Mouse (Mus musculus) heart, embryonic 10.5 days (tissue): ENCODE measurements at regions not wholly inside any gene's neighbourhood (a gene's known extent, or its start where the extent isn't known, plus 50 kb on each side); places are given as distances from the start of the nearest gene placed in this dataset.
"Not testable (repeated sequence)": the region's sequence is repeated elsewhere in the genome, so short reads cannot be mapped to it uniquely, and the experiment has no call there.

Experiments used
- DNase-seq: peaks from one replicate; pipeline ENCODE4 v3.0.0-alpha.2; 2017; ENCODE audit warnings: low spot score
- H3K27ac ChIP-seq: fragments of 300-500 bp; sonication (generic); 2 replicates; pipeline ENCODE4 v1.5.1; 2016; ENCODE audit warnings: mild to moderate bottlenecking
- H3K27me3 ChIP-seq: fragments of 300-500 bp; sonication (generic); 2 replicates; pipeline ENCODE4 v1.6.1; 2016; ENCODE audit warnings: mild to moderate bottlenecking; ENCODE audit not compliant: poor library complexity, insufficient read depth, severe bottlenecking
- H3K36me3 ChIP-seq: fragments of 300-500 bp; sonication (generic); 2 replicates; pipeline ENCODE4 v1.6.1; 2016; ENCODE audit warnings: mild to moderate bottlenecking, moderate library complexity
- H3K4me1 ChIP-seq: fragments of 300-500 bp; sonication (generic); 2 replicates; pipeline ENCODE4 v1.6.1; 2016; ENCODE audit warnings: mild to moderate bottlenecking
- H3K4me3 ChIP-seq: fragments of 300-500 bp; sonication (generic); 2 replicates; pipeline ENCODE4 v1.5.1; 2016; ENCODE audit warnings: mild to moderate bottlenecking, moderate library complexity
- H3K9me3 ChIP-seq: fragments of 300-500 bp; sonication (generic); 2 replicates; pipeline ENCODE4 v1.6.1; 2016; ENCODE audit warnings: mild to moderate bottlenecking, moderate library complexity
- WGBS: fragments of 180-500 bp; shearing (Covaris S2); methylation state at CpG from one replicate; pipeline ENCODE4 v1.1.7; 2016; 5-methylcytosine and 5-hydroxymethylcytosine counted together

- H3K36me3 ChIP-seq: no peaks in the 10 kb centered on the region
- no peaks in the 10 kb centered on the region for H3K27me3 ChIP-seq
- 0 out of 2 replicates have a peak, but pooled peaks cover 2% of the 10 kb centered on the region for H3K9me3 ChIP-seq
- WGBS: 83% methylated on average over 7 of the region's 7 CpGs
- peaks cover 7% of the 10 kb centered on the region for H3K4me1 ChIP-seq
- no peak for DNase-seq
- no peak overlapping the region for H3K27ac ChIP-seq
- H3K4me3 ChIP-seq: no peak overlapping the region
These were observed 88.7 kb upstream of the Arl4c start for GRCm38 (mm10) chr1:88790674-88791073.

GRCm38 (mm10) chr1:88794926-88795325 is 92.9 kb upstream of the Arl4c start:
- Histone ChIP-seq H3K27me3 (no peaks in the 10 kb centered on the region), H3K36me3 (no peaks in the 10 kb centered on the region), H3K27ac (no peak overlapping the region), H3K4me3 (no peak overlapping the region), H3K4me1 (peaks cover 15% of the 10 kb centered on the region), H3K9me3 (no peaks in the 10 kb centered on the region)
- WGBS: 83% methylated on average over 10 of the region's 10 CpGs
- no peak for DNase-seq

- 82% methylated on average over 14 of the region's 14 CpGs for WGBS
- H3K36me3 ChIP-seq: no peaks in the 10 kb centered on the region
- no peak for DNase-seq
- no peak overlapping the region for H3K27ac ChIP-seq
- no peak overlapping the region for H3K4me3 ChIP-seq
- H3K27me3 ChIP-seq: no peaks in the 10 kb centered on the region
- H3K9me3 ChIP-seq: no peaks in the 10 kb centered on the region
- H3K4me1 ChIP-seq: peaks cover 25% of the 10 kb centered on the region
These were observed 96.5 kb upstream of the Arl4c start for GRCm38 (mm10) chr1:88798473-88798872.

- Histone ChIP-seq H3K4me3 (no peak overlapping the region), H3K36me3 (no peaks in the 10 kb centered on the region), H3K9me3 (no peaks in the 10 kb centered on the region), H3K27me3 (no peaks in the 10 kb centered on the region), H3K4me1 (peaks cover 25% of the 10 kb centered on the region), H3K27ac (0 out of 2 replicates have a peak overlapping the region, but pooled peaks have one; percentile 62)
- DNase-seq: no peak
- 71% methylated on average over 8 of the region's 8 CpGs for WGBS
These were observed 96.9 kb upstream of the Arl4c start for GRCm38 (mm10) chr1:88798874-88799273.

- H3K27me3 ChIP-seq: no peaks in the 10 kb centered on the region
- peak overlapping the region; percentile 62 for H3K27ac ChIP-seq
- H3K4me1 ChIP-seq: peaks cover 25% of the 10 kb centered on the region
- no peaks in the 10 kb centered on the region for H3K36me3 ChIP-seq
- no peak for DNase-seq
- H3K9me3 ChIP-seq: no peaks in the 10 kb centered on the region
- 39% methylated on average over 7 of the region's 7 CpGs for WGBS
- no peak overlapping the region for H3K4me3 ChIP-seq
These were observed 97.3 kb upstream of the Arl4c start for GRCm38 (mm10) chr1:88799343-88799742.

- 32% methylated on average over 8 of the region's 8 CpGs for WGBS
- H3K4me1 ChIP-seq: peaks cover 25% of the 10 kb centered on the region
- H3K27ac ChIP-seq: peak overlapping the region; percentile 62
- no peaks in the 10 kb centered on the region for H3K27me3 ChIP-seq
- H3K9me3 ChIP-seq: no peaks in the 10 kb centered on the region
- DNase-seq: no peak
- H3K4me3 ChIP-seq: no peak overlapping the region
- no peaks in the 10 kb centered on the region for H3K36me3 ChIP-seq
These were observed 97.8 kb upstream of the Arl4c start for GRCm38 (mm10) chr1:88799789-88800188.

GRCm38 (mm10) chr1:88800411-88800810 is 98.4 kb upstream of the Arl4c start:
- Histone ChIP-seq H3K36me3 (no peaks in the 10 kb centered on the region), H3K4me1 (peaks cover 25% of the 10 kb centered on the region), H3K4me3 (no peak overlapping the region), H3K27ac (peak overlapping the region; percentile 75; the same call in 1 of the 2 replicates), H3K27me3 (no peaks in the 10 kb centered on the region), H3K9me3 (no peaks in the 10 kb centered on the region)
- no peak for DNase-seq
- 42% methylated on average over 5 of the region's 5 CpGs for WGBS

GRCm38 (mm10) chr1:88801151-88801550 is 99.1 kb upstream of the Arl4c start:
- H3K4me3 ChIP-seq, H3K36me3 ChIP-seq, H3K27me3 ChIP-seq, H3K9me3 ChIP-seq, DNase-seq: not testable (repeated sequence)
- Histone ChIP-seq H3K4me1 (peaks cover 25% of the 10 kb centered on the region), H3K27ac (peak overlapping the region; percentile 75; the same call in 1 of the 2 replicates)

GRCm38 (mm10) chr1:88806960-88807359 is 104.9 kb upstream of the Arl4c start:
- DNase-seq: no peak
- H3K9me3 ChIP-seq: no peaks in the 10 kb centered on the region
- 50% methylated on average over 6 of the region's 6 CpGs for WGBS

GRCm38 (mm10) chr1:88807901-88808300 is 105.9 kb upstream of the Arl4c start:
- H3K27ac ChIP-seq: no peak overlapping the region
- H3K4me3 ChIP-seq: no peak overlapping the region
- H3K4me1 ChIP-seq: 0 out of 2 replicates have a peak, but pooled peaks cover 4% of the 10 kb centered on the region
- H3K9me3 ChIP-seq: no peaks in the 10 kb centered on the region
- H3K36me3 ChIP-seq: no peaks in the 10 kb centered on the region
- WGBS: 88% methylated on average over 6 of the region's 6 CpGs
- H3K27me3 ChIP-seq: no peaks in the 10 kb centered on the region
- no peak for DNase-seq

More at GRCm38 (mm10) chr1:88806960-88807359, 104.9 kb upstream of the Arl4c start:
- Histone ChIP-seq H3K27me3 (no peaks in the 10 kb centered on the region), H3K4me3 (no peak overlapping the region), H3K4me1 (0 out of 2 replicates have a peak, but pooled peaks cover 4% of the 10 kb centered on the region), H3K27ac (no peak overlapping the region), H3K36me3 (no peaks in the 10 kb centered on the region)

GRCm38 (mm10) chr1:88808508-88808907 is 106.5 kb upstream of the Arl4c start:
- H3K27ac ChIP-seq: no peak overlapping the region
- H3K9me3 ChIP-seq: no peaks in the 10 kb centered on the region
- DNase-seq: no peak
- H3K4me3 ChIP-seq: no peak overlapping the region
- 64% methylated on average over 3 of the region's 3 CpGs for WGBS
- 0 out of 2 replicates have a peak, but pooled peaks cover 4% of the 10 kb centered on the region for H3K4me1 ChIP-seq
- H3K36me3 ChIP-seq: no peaks in the 10 kb centered on the region
- H3K27me3 ChIP-seq: no peaks in the 10 kb centered on the region

- 55% methylated on average over 2 of the region's 2 CpGs for WGBS
- Histone ChIP-seq H3K4me3 (no peak overlapping the region), H3K36me3 (no peaks in the 10 kb centered on the region), H3K9me3 (no peaks in the 10 kb centered on the region), H3K4me1 (0 out of 2 replicates have a peak, but pooled peaks cover 4% of the 10 kb centered on the region), H3K27me3 (no peaks in the 10 kb centered on the region), H3K27ac (no peak overlapping the region)
- no peak for DNase-seq
These were observed 107.7 kb upstream of the Arl4c start for GRCm38 (mm10) chr1:88809756-88810155.

- no peak for DNase-seq
- Histone ChIP-seq H3K9me3 (no peaks in the 10 kb centered on the region), H3K27me3 (no peaks in the 10 kb centered on the region), H3K4me3 (no peak overlapping the region), H3K27ac (no peak overlapping the region), H3K4me1 (0 out of 2 replicates have a peak, but pooled peaks cover 7% of the 10 kb centered on the region), H3K36me3 (no peaks in the 10 kb centered on the region)
- WGBS: 50% methylated on average over 7 of the region's 7 CpGs
These were observed 111.2 kb upstream of the Arl4c start for GRCm38 (mm10) chr1:88813200-88813599.

- H3K27ac ChIP-seq: no peak overlapping the region
- no peaks in the 10 kb centered on the region for H3K9me3 ChIP-seq
- H3K4me3 ChIP-seq: no peak overlapping the region
- no peaks in the 10 kb centered on the region for H3K36me3 ChIP-seq
- H3K27me3 ChIP-seq: no peaks in the 10 kb centered on the region
- 80% methylated on average over 9 of the region's 9 CpGs for WGBS
- DNase-seq: no peak
- H3K4me1 ChIP-seq: 0 out of 2 replicates have a peak, but pooled peaks cover 3% of the 10 kb centered on the region
These were observed 114.4 kb upstream of the Arl4c start for GRCm38 (mm10) chr1:88816376-88816945.
